Mouse (Mus musculus): ENCODE measurements around the gene Cep152.

Cep152 gene

DNA sequence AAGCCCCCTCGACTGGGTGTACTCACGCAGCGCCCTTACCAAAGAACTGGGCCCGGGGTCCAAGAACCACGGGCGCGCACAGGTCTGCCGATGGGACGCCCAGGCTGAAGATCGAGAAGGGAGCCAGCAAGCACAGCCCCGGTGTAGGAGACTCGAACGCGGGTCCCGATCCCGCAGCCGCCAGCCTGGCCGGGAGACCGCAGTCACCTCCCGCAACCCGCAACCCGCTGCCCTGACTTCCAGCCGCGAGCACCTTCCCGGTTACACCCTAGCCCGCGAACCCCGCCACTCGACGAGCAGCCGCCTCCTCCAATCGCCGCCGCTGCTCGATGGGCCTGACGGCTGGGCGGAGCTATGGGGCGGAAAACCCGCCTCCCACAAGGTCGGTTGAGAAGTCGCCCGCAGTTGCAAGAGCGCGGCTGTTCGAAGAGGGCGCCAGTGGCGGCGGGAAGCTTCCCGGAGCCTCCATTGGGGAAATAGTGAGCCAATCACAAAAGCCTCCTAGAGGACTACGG lies at the start of gene Cep152:
TSS of gene Cep152 (minus strand) at position 277 of the 515 bp plus-strand sequence.
- peak; percentile 94 to 96 for DNase-seq (ENCODE audit: low spot score in 2 of 2)

DNA sequence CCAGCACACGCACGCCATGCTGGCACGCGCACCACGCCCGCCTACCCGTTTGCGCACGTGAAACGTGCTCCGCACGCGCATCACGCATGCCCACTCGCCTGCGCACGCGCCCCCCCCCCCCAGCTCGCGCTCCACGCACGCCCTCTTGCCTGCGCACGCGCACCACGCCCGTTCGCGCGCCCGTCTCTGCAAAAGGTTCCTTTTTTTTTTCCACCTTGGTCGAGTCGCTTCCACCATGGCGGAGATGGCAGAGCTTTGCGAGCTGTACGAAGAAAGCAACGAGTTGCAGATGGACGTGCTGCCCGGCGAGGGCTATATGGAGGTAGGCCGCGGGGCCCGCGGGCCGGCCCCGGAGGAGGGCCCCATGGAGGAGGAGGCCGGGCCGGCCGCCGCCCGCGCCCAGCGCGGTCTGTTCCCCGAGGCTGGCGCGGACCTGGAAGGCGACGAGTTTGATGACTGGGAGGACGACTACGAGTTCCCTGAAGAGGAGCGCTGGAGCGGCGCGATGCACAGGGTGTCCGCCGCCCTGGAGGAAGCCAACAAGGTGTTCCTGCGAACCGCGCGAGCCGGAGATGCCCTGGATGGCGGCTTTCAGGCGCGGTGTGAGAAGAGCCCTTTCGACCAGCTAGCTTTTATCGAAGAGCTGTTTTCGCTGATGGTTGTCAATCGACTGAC lies 48.2 kb upstream of the Cep152 start, which contains the start of gene Eid1:
TSS of gene Eid1 (plus strand) at position 139 of the 675 bp plus-strand sequence.
- peak; percentile 70 to 80 for DNase-seq (ENCODE audit: low spot score in 2 of 2)

GRCm38 (mm10) chr2:125672568-125672956 lies 47.6 kb upstream of the Cep152 start:
- DNase-seq (ENCODE audit: low spot score in 2 of 2) = peak in 1 of 2 experiments; percentile 38

- DNase-seq (ENCODE audit: low spot score in 2 of 2) = no peak
Observed at GRCm38 (mm10) chr2:125670846-125671245, 45.9 kb upstream of the Cep152 start.

- DNase-seq (ENCODE audit: low spot score in 2 of 2) = no peak
Observed at GRCm38 (mm10) chr2:125667721-125668120, 42.8 kb upstream of the Cep152 start.

GRCm38 (mm10) chr2:125667184-125667583 lies 42.3 kb upstream of the Cep152 start:
- no peak for DNase-seq (ENCODE audit: low spot score in 2 of 2)

DNA sequence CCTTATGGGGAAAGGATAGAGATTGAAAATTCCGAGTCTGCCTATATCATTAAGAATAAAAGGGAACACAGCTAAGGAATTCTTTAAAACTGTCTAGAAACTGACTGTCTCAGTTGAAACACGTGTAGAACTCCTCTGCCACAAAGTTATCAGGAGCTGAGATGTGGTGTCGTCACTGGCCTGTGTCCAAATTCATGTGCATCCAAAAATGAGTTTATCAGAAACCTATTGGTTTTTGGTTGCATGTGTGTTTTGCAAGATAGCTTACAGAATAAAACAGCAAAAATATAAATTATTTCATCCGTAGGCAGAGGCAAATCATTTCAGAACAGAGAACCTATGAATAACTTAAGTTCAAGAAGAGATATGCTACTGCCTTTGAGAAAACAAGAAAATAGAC lies 41.8 kb upstream of the Cep152 start:
- no peak for DNase-seq (ENCODE audit: low spot score in 2 of 2)

DNA sequence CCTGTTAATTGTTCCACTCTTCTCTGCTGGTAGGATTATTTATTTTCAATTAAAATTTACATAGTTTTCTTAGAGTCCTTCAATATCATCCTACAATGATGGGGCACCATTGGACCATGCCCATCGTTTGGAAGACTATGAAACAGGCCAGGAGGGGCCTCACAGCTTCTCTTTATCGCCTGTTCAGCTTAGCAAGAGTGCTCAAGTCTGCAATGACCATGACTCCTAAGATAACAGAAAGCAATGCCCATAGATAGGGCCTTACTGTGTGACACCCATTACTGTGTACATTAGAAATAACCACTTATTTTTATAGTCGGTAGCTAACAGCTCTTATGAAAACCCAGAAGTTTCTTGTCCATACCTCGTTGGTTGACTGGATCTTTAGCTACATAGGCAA lies 41.0 kb upstream of the Cep152 start:
- DNase-seq (ENCODE audit: low spot score in 2 of 2) = no peak

- no peak for DNase-seq (ENCODE audit: low spot score in 2 of 2)
Observed at GRCm38 (mm10) chr2:125665213-125665612, 40.3 kb upstream of the Cep152 start.

DNA sequence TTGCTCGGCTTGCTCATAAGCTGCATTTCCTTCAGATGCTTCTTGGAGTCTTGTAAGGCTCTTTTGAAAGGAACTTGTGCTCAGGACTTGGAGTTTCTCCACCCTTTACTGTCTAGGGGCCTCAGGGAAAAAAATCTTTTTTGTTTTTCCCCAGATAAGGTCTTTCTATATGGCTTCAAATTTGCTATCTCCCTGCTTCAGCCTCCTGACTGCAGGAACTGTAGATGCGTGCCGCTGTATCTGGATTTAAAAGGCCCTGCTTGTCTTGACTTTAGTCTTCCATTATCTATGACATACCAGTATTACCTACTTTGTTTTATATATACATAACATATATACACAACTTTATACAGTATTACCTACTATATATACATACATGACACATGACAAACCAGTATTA lies 37.6 kb upstream of the Cep152 start:
- no peak for DNase-seq (ENCODE audit: low spot score in 2 of 2)

- DNase-seq (ENCODE audit: low spot score in 2 of 2) = no peak
Observed at GRCm38 (mm10) chr2:125661156-125661555, 36.2 kb upstream of the Cep152 start.

GRCm38 (mm10) chr2:125660537-125661130 lies 35.7 kb upstream of the Cep152 start:
- DNase-seq (ENCODE audit: low spot score in 2 of 2) = no peak

DNA sequence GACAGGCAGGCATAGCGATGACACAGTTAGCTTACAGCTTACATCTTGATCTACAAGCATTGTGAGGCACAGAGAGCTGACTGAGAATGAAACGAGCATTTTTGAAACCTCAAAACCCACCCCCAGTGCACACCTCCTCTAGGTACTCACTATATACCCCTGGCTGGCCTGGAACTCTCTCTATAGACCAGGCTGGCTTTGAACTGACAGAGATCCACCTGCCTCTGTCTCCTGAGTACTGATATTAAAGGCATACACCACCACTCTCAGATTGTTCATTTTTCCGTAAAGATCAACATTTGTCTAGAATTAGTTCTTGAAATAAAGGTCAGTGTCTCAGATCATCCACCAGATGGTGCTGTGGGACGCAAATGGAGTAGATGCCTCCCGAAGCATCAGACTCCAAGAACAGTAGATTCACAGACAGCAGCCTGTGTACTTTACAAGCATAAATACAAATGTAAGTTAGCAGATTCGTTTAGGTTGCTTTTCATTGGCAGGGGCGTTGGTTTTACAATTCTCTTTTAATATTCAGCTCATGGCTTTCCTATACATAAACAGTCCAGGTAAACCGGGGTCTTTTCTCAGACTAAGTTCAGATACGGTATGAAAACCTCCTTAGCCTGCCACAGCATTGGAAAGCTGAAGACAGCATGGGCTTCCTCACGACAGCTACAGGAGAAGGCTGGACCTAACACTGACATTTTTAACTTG lies 35.1 kb upstream of the Cep152 start:
- peak in 1 of 2 experiments; percentile 50 for DNase-seq (ENCODE audit: low spot score in 2 of 2)

DNA sequence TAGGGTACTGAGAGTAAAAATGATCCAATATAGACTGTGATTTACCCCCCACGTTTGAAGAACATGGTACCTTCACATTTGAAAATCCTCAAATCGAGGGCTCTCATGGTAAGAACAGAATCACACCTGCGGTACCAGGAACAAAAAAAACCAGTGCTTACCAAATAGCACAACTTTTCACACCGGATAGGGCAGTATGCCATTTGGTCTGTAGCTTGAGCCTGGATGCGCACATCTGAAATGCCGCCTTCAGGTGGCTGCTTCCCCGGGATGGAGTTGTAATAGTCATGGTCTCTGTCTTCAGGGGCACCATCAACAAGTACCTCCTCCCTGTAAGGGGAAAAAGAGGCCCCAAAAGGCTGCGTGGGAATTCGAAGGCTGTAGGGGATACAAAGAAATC lies 30.5 kb upstream of the Cep152 start:
- no peak for DNase-seq (ENCODE audit: low spot score in 2 of 2)

- DNase-seq (ENCODE audit: low spot score in 2 of 2) = no peak
Observed at GRCm38 (mm10) chr2:125653286-125653685, 28.4 kb upstream of the Cep152 start.

DNA sequence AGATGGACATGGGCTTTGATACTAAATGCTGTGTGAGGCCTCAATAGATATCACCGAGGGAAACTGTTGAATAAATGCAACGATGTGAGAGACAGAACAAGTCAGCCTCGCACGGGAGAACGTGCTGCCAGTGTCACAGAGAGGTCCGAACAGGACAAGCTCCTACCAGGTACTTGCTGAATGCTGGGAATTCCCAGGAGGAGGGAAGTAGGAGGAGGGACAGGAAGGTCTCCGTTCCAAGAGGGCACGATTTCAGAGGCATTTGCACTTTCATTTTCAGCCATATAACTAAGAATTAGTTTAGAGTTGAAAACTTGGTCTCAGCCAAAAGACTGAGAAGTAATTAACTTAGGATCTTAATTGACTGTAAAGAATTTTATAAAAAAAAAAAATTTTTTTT lies 26.6 kb upstream of the Cep152 start:
- DNase-seq (ENCODE audit: low spot score in 2 of 2) = no peak

- no peak for DNase-seq (ENCODE audit: low spot score in 2 of 2)
Observed at GRCm38 (mm10) chr2:125650742-125651352, 25.9 kb upstream of the Cep152 start.

GRCm38 (mm10) chr2:125650038-125650437 lies 25.1 kb upstream of the Cep152 start:
- no peak for DNase-seq (ENCODE audit: low spot score in 2 of 2)

- DNase-seq (ENCODE audit: low spot score in 2 of 2) = no peak
Observed at GRCm38 (mm10) chr2:125644912-125645311, 20.0 kb upstream of the Cep152 start.

DNA sequence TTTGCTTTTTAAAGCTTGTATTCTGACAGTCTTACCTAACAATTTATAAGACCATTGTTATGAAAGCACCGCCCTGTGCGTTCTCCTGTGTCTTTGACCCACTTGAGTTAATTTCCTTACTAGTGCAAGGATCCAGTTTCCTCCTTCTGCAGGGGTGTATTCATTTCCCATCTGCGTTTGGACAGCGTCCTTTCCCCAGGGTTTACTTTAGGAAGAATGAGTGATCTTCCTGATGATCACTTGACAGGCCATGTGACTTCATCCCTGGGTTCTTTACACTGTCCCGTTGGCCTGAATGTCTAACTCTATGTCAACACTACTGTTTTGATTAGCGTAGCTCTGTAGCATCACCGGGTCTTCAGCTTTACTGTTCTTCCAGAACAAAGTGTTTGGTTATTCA lies 12.4 kb upstream of the Cep152 start:
- DNase-seq (ENCODE audit: low spot score in 2 of 2) = no peak

DNA sequence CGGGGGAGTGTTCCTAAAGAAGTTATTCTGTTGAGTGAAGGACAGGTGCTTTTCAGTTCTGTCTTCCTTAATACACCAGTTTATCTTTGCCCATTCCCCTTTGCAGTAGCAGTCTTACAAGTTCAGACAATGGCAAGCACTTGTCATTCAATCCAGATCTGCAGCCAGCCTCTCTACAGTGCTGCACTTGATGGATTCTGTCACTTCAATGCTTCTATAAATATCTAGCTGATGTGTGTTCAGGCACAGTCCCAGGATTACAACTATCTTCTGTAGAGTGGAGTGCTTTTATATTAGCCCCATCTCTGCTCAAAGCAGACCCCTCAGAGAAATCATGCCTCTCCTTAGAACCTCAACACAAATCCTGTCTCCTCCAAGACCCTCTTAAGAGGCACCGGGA lies 5.1 kb upstream of the Cep152 start:
- DNase-seq (ENCODE audit: low spot score in 2 of 2) = no peak

GRCm38 (mm10) chr2:125628487-125628886 lies 3.6 kb upstream of the Cep152 start:
- DNase-seq (ENCODE audit: low spot score in 2 of 2) = no peak
